Mouse (Mus musculus) liver, embryonic 15.5 days (tissue): ENCODE measurements around the gene Tmem204. TPM values are rescaled to one million over a fixed set of nuclear protein-coding genes. Genes with fewer than 3 reads are reported as not detected.
A peak's percentile ranks its signal among the peaks of the same experiment; 100 is the strongest.

Experiments used
- ATAC-seq: fragments of 200-750 bp; cut with Nextera tagmentation; 2 replicates; pipeline ENCODE4 v1.8.0; 2017; ENCODE audit warnings: moderate number of reproducible peaks, mild to moderate bottlenecking, moderate library complexity; ENCODE audit not compliant: insufficient read depth
- H3K27ac ChIP-seq: fragments of 300-500 bp; sonication (generic); replicated peaks from 2 replicates; pipeline ENCODE4 v1.5.1; 2015; ENCODE audit warnings: mild to moderate bottlenecking, inconsistent platforms
- H3K27me3 ChIP-seq: fragments of 300-500 bp; sonication (generic); 2 replicates; pipeline ENCODE4 v1.6.1; 2015; ENCODE audit warnings: mild to moderate bottlenecking, inconsistent platforms
- H3K36me3 ChIP-seq: fragments of 300-500 bp; sonication (generic); replicated peaks from 2 replicates; pipeline ENCODE4 v1.6.1; 2015; ENCODE audit warnings: moderate library complexity, mild to moderate bottlenecking, inconsistent platforms
- H3K4me1 ChIP-seq: fragments of 300-500 bp; sonication (generic); replicated peaks from 2 replicates; pipeline ENCODE4 v1.6.1; 2015; ENCODE audit warnings: inconsistent platforms
- H3K4me2 ChIP-seq: fragments of 300-500 bp; sonication (generic); 2 replicates; pipeline ENCODE4 v1.6.1; 2015; ENCODE audit warnings: moderate library complexity, mild to moderate bottlenecking, inconsistent platforms
- H3K4me3 ChIP-seq: fragments of 300-500 bp; sonication (generic); replicated peaks from 2 replicates; pipeline ENCODE4 v1.5.1; 2015; ENCODE audit warnings: mild to moderate bottlenecking, inconsistent platforms
- H3K9ac ChIP-seq: fragments of 300-500 bp; sonication (generic); 2 replicates; pipeline ENCODE4 v1.6.1; 2015; ENCODE audit warnings: moderate library complexity, mild to moderate bottlenecking, inconsistent platforms
- H3K9me3 ChIP-seq: fragments of 300-500 bp; sonication (generic); replicated peaks from 2 replicates; pipeline ENCODE4 v1.6.1; 2016; ENCODE audit warnings: inconsistent platforms
- WGBS: fragments of 180-500 bp; shearing (Covaris S2); methylation state at CpG from one replicate; pipeline ENCODE4 v1.1.7; 2015; ENCODE audit warnings: mixed read lengths; ENCODE audit not compliant: insufficient replicate concordance; 5-methylcytosine and 5-hydroxymethylcytosine counted together
- polyA plus RNA-seq: library from polyadenylated mRNA; unstranded; fragments of >200 nt; fragmentation: Nextera tagmentation; extraction: Ambion mirVana; gene quantifications from 2 replicates; pipeline ENCODE4 v1.2.1, GENCODE M21; 2015

Gene Tmem204
- polyA plus RNA-seq, 1 experiment from 2014 or later: 5.6 TPM

- peaks cover 31% of the 10 kb centered on the region for H3K4me1 ChIP-seq
- H3K9ac ChIP-seq: no peak overlapping the region
- peak overlapping the region; percentile 57; the same call in 1 of the 2 replicates for H3K27ac ChIP-seq
- no peak overlapping the region for H3K4me3 ChIP-seq
- H3K9me3 ChIP-seq: no peaks in the 10 kb centered on the region
- WGBS: 74% methylated on average over 3 of the region's 3 CpGs
- H3K36me3 ChIP-seq: peaks cover 28% of the 10 kb centered on the region
- no peaks in the 10 kb centered on the region for H3K27me3 ChIP-seq
- ATAC-seq: no peak
- H3K4me2 ChIP-seq: no peak overlapping the region
These were observed 29.0 kb upstream of the Tmem204 start for GRCm38 (mm10) chr17:25112423-25112810.

- H3K27me3 ChIP-seq: no peaks in the 10 kb centered on the region
- no peak overlapping the region for H3K4me2 ChIP-seq
- peak overlapping the region; percentile 57; the same call in 1 of the 2 replicates for H3K27ac ChIP-seq
- no peak for ATAC-seq
- H3K4me1 ChIP-seq: peaks cover 27% of the 10 kb centered on the region
- peaks cover 31% of the 10 kb centered on the region for H3K36me3 ChIP-seq
- H3K9me3 ChIP-seq: no peaks in the 10 kb centered on the region
- WGBS: 71% methylated on average over 8 of the region's 8 CpGs
- no peak overlapping the region for H3K9ac ChIP-seq
- H3K4me3 ChIP-seq: no peak overlapping the region
These were observed 28.5 kb upstream of the Tmem204 start for GRCm38 (mm10) chr17:25111739-25112422.

- no peak overlapping the region for H3K4me2 ChIP-seq
- ATAC-seq: no peak
- no peak overlapping the region for H3K4me3 ChIP-seq
- H3K27me3 ChIP-seq: no peaks in the 10 kb centered on the region
- 74% methylated on average over 5 of the region's 5 CpGs for WGBS
- peaks cover 32% of the 10 kb centered on the region for H3K36me3 ChIP-seq
- H3K9ac ChIP-seq: no peak overlapping the region
- H3K9me3 ChIP-seq: no peaks in the 10 kb centered on the region
- peaks cover 24% of the 10 kb centered on the region for H3K4me1 ChIP-seq
- no peak overlapping the region for H3K27ac ChIP-seq
These were observed 27.8 kb upstream of the Tmem204 start for GRCm38 (mm10) chr17:25111220-25111619.

GRCm38 (mm10) chr17:25110590-25110989 lies 27.2 kb upstream of the Tmem204 start:
- no peak for ATAC-seq
- no peaks in the 10 kb centered on the region for H3K27me3 ChIP-seq
- no peak overlapping the region for H3K4me2 ChIP-seq
- peaks cover 19% of the 10 kb centered on the region for H3K4me1 ChIP-seq
- no peaks in the 10 kb centered on the region for H3K9me3 ChIP-seq
- peaks cover 39% of the 10 kb centered on the region for H3K36me3 ChIP-seq
- H3K27ac ChIP-seq: no peak overlapping the region
- WGBS: 81% methylated on average over 6 of the region's 6 CpGs
- no peak overlapping the region for H3K9ac ChIP-seq
- H3K4me3 ChIP-seq: no peak overlapping the region

- Histone ChIP-seq H3K4me1 (peaks cover 9% of the 10 kb centered on the region), H3K4me2 (no peak overlapping the region), H3K4me3 (no peak overlapping the region), H3K27ac (no peak overlapping the region), H3K36me3 (peaks cover 44% of the 10 kb centered on the region), H3K27me3 (no peaks in the 10 kb centered on the region), H3K9me3 (no peaks in the 10 kb centered on the region), H3K9ac (no peak overlapping the region)
- WGBS: 76% methylated on average over 2 of the region's 2 CpGs
- peak; percentile 64 for ATAC-seq
These were observed 26.2 kb upstream of the Tmem204 start for GRCm38 (mm10) chr17:25109578-25109977.

GRCm38 (mm10) chr17:25107786-25108185 lies 24.4 kb upstream of the Tmem204 start:
- Histone ChIP-seq H3K27me3 (no peaks in the 10 kb centered on the region), H3K9ac (no peak overlapping the region), H3K4me2 (no peak overlapping the region), H3K9me3 (no peaks in the 10 kb centered on the region), H3K4me1 (0 out of 2 replicates have a peak, but pooled peaks cover 4% of the 10 kb centered on the region), H3K36me3 (peaks cover 61% of the 10 kb centered on the region), H3K27ac (no peak overlapping the region), H3K4me3 (no peak overlapping the region)
- 74% methylated on average over 16 of the region's 16 CpGs for WGBS
- no peak for ATAC-seq

GRCm38 (mm10) chr17:25101338-25101737 lies 17.9 kb upstream of the Tmem204 start:
- Histone ChIP-seq H3K36me3 (peaks cover 94% of the 10 kb centered on the region), H3K9ac (no peak overlapping the region), H3K4me2 (no peak overlapping the region), H3K9me3 (no peaks in the 10 kb centered on the region), H3K4me3 (no peak overlapping the region), H3K27ac (no peak overlapping the region), H3K4me1 (0 out of 2 replicates have a peak, but pooled peaks cover 2% of the 10 kb centered on the region), H3K27me3 (no peaks in the 10 kb centered on the region)
- no peak for ATAC-seq
- 91% methylated on average over 11 of the region's 11 CpGs for WGBS

- H3K4me1 ChIP-seq: peaks cover 12% of the 10 kb centered on the region
- H3K27ac ChIP-seq: peak overlapping the region; percentile 51; the same call in 1 of the 2 replicates
- no peak overlapping the region for H3K9ac ChIP-seq
- H3K36me3 ChIP-seq: peaks cover 95% of the 10 kb centered on the region
- H3K27me3 ChIP-seq: no peaks in the 10 kb centered on the region
- H3K4me2 ChIP-seq: no peak overlapping the region
- whole genome bisulfite sequencing: 90% methylated on average over 6 of the region's 6 CpGs
- no peaks in the 10 kb centered on the region for H3K9me3 ChIP-seq
- no peak overlapping the region for H3K4me3 ChIP-seq
- ATAC-seq: no peak
These were observed 16.7 kb upstream of the Tmem204 start for GRCm38 (mm10) chr17:25100052-25100451.

GRCm38 (mm10) chr17:25096221-25096620 lies 12.8 kb upstream of the Tmem204 start:
- peak overlapping the region; percentile 38; the same call in 1 of the 2 replicates for H3K27ac ChIP-seq
- no peaks in the 10 kb centered on the region for H3K9me3 ChIP-seq
- no peak overlapping the region for H3K9ac ChIP-seq
- peaks cover 99% of the 10 kb centered on the region for H3K36me3 ChIP-seq
- no peaks in the 10 kb centered on the region for H3K27me3 ChIP-seq
- 88% methylated on average over 2 of the region's 2 CpGs for WGBS
- H3K4me2 ChIP-seq: no peak overlapping the region
- no peak overlapping the region for H3K4me3 ChIP-seq
- peaks cover 48% of the 10 kb centered on the region for H3K4me1 ChIP-seq
- no peak for ATAC-seq

GRCm38 (mm10) chr17:25090450-25090849 lies 7.1 kb upstream of the Tmem204 start:
- WGBS: 66% methylated on average over 10 of the region's 10 CpGs
- Histone ChIP-seq H3K36me3 (peaks cover 54% of the 10 kb centered on the region), H3K9ac (peak overlapping the region; percentile 82), H3K4me2 (peak overlapping the region; percentile 71), H3K4me1 (peaks cover 83% of the 10 kb centered on the region), H3K27ac (peak overlapping the region; percentile 98), H3K9me3 (no peaks in the 10 kb centered on the region), H3K27me3 (no peaks in the 10 kb centered on the region), H3K4me3 (peak overlapping the region; percentile 67)
- no peak for ATAC-seq

- Histone ChIP-seq H3K27me3 (no peaks in the 10 kb centered on the region), H3K9me3 (no peaks in the 10 kb centered on the region), H3K4me2 (peak overlapping the region; percentile 71), H3K9ac (peak overlapping the region; percentile 82), H3K27ac (peak overlapping the region; percentile 98), H3K4me1 (peaks cover 84% of the 10 kb centered on the region), H3K4me3 (peak overlapping the region; percentile 67), H3K36me3 (peaks cover 41% of the 10 kb centered on the region)
- WGBS: 34% methylated on average over 10 of the region's 10 CpGs
- peak; percentile 90 for ATAC-seq
These were observed 5.8 kb upstream of the Tmem204 start for GRCm38 (mm10) chr17:25089158-25089557.
